Mouse (Mus musculus): Measurements from ENCODE around the gene Arhgef17. TPM values are rescaled to one million over a fixed set of nuclear protein-coding genes. Genes with fewer than 3 reads are reported as not detected.
A peak's percentile ranks its signal among the peaks of the same experiment; 100 is the strongest.

Arhgef17 gene
- polyA plus RNA-seq, 1 experiment, result 8.0 TPM

GRCm38 (mm10) chr7:100855795-100856573 lies 75.9 kb downstream of the Arhgef17 start:
- Histone ChIP-seq H3K4me1 (ENCODE audit: control insufficient read depth, insufficient read depth, insufficient read length, low read length) (peaks cover 2% of the 10 kb centered on the region; the same call in 1 of the 2 replicates), H3K27me3 (ENCODE audit: control insufficient read depth, insufficient read depth, low read length) (no peaks in the 10 kb centered on the region), H3K36me3 (ENCODE audit: control insufficient read depth, insufficient read depth, low read length) (no peaks in the 10 kb centered on the region), H3K4me3 (ENCODE audit: low read depth, low read length) (peak overlapping the region; percentile 45), H3K27ac (ENCODE audit: insufficient read depth, low read depth, low read length) (peak overlapping the region; percentile 85)
- WGBS, result 70% methylated on average over 5 of the region's 5 CpGs
- TF ChIP-seq POLR2A (IDR thresholded peaks at IDR 0.05; ENCODE audit: low read depth, low read length) (no peak), CTCF (IDR thresholded peaks at IDR 0.05; ENCODE audit: extremely low read depth, insufficient read length, insufficient replicate concordance, low read depth, low read length) (no peak)

GRCm38 (mm10) chr7:100855300-100855699 lies 76.6 kb downstream of the Arhgef17 start:
- Histone ChIP-seq H3K4me3 (ENCODE audit: low read depth, low read length) (peak overlapping the region; percentile 45), H3K4me1 (ENCODE audit: control insufficient read depth, insufficient read depth, insufficient read length, low read length) (peaks cover 2% of the 10 kb centered on the region; the same call in 1 of the 2 replicates), H3K27me3 (ENCODE audit: control insufficient read depth, insufficient read depth, low read length) (no peaks in the 10 kb centered on the region), H3K27ac (ENCODE audit: insufficient read depth, low read depth, low read length) (peak overlapping the region; percentile 52; the same call in 1 of the 2 replicates), H3K36me3 (ENCODE audit: control insufficient read depth, insufficient read depth, low read length) (no peaks in the 10 kb centered on the region)
- TF ChIP-seq CTCF (IDR thresholded peaks at IDR 0.05; ENCODE audit: extremely low read depth, insufficient read length, insufficient replicate concordance, low read depth, low read length), result no peak
- WGBS, result 49% methylated on average over 4 of the region's 4 CpGs

- no peak for TF ChIP-seq POLR2A (IDR thresholded peaks at IDR 0.05; ENCODE audit: low read depth, low read length)
- TF ChIP-seq CTCF (IDR thresholded peaks at IDR 0.05; ENCODE audit: extremely low read depth, insufficient read length, insufficient replicate concordance, low read depth, low read length), result no peak
- Histone ChIP-seq H3K27ac (ENCODE audit: insufficient read depth, low read depth, low read length) (peak overlapping the region; percentile 52; the same call in 1 of the 2 replicates), H3K4me3 (ENCODE audit: low read depth, low read length) (peak overlapping the region; percentile 45), H3K27me3 (ENCODE audit: control insufficient read depth, insufficient read depth, low read length) (no peaks in the 10 kb centered on the region), H3K4me1 (ENCODE audit: control insufficient read depth, insufficient read depth, insufficient read length, low read length) (peaks cover 2% of the 10 kb centered on the region; the same call in 1 of the 2 replicates), H3K36me3 (ENCODE audit: control insufficient read depth, insufficient read depth, low read length) (no peaks in the 10 kb centered on the region)
- WGBS, result 81% methylated on average over 5 of the region's 5 CpGs
These were observed 77.0 kb downstream of the Arhgef17 start for GRCm38 (mm10) chr7:100854861-100855260.

- Histone ChIP-seq H3K4me3 (ENCODE audit: low read depth, low read length) (peak overlapping the region; percentile 45), H3K4me1 (ENCODE audit: control insufficient read depth, insufficient read depth, insufficient read length, low read length) (peaks cover 2% of the 10 kb centered on the region; the same call in 1 of the 2 replicates), H3K27ac (ENCODE audit: insufficient read depth, low read depth, low read length) (peak overlapping the region; percentile 52; the same call in 1 of the 2 replicates), H3K27me3 (ENCODE audit: control insufficient read depth, insufficient read depth, low read length) (no peaks in the 10 kb centered on the region), H3K36me3 (ENCODE audit: control insufficient read depth, insufficient read depth, low read length) (no peaks in the 10 kb centered on the region)
- TF ChIP-seq POLR2A (IDR thresholded peaks at IDR 0.05; ENCODE audit: low read depth, low read length) (no peak), CTCF (IDR thresholded peaks at IDR 0.05; ENCODE audit: extremely low read depth, insufficient read length, insufficient replicate concordance, low read depth, low read length) (no peak)
- WGBS, result 74% methylated on average over 6 of the region's 6 CpGs
These were observed 77.6 kb downstream of the Arhgef17 start for GRCm38 (mm10) chr7:100854137-100854814.

- Histone ChIP-seq H3K4me3 (ENCODE audit: low read depth, low read length) (no peak overlapping the region), H3K27ac (ENCODE audit: insufficient read depth, low read depth, low read length) (0 out of 2 replicates have a peak overlapping the region, but pooled peaks have one; percentile 5), H3K36me3 (ENCODE audit: control insufficient read depth, insufficient read depth, low read length) (no peaks in the 10 kb centered on the region), H3K4me1 (ENCODE audit: control insufficient read depth, insufficient read depth, insufficient read length, low read length) (peaks cover 2% of the 10 kb centered on the region; the same call in 1 of the 2 replicates), H3K27me3 (ENCODE audit: control insufficient read depth, insufficient read depth, low read length) (no peaks in the 10 kb centered on the region)
- WGBS, result 77% methylated on average over 3 of the region's 3 CpGs
- TF ChIP-seq CTCF (IDR thresholded peaks at IDR 0.05; ENCODE audit: extremely low read depth, insufficient read length, insufficient replicate concordance, low read depth, low read length) (no peak), POLR2A (IDR thresholded peaks at IDR 0.05; ENCODE audit: low read depth, low read length) (no peak)
These were observed 78.5 kb downstream of the Arhgef17 start for GRCm38 (mm10) chr7:100853396-100853795.

GRCm38 (mm10) chr7:100851481-100852356 lies 80.2 kb downstream of the Arhgef17 start:
- peaks cover 2% of the 10 kb centered on the region; the same call in 1 of the 2 replicates for H3K4me1 ChIP-seq (ENCODE audit: control insufficient read depth, insufficient read depth, insufficient read length, low read length)
- TF ChIP-seq POLR2A (IDR thresholded peaks at IDR 0.05; ENCODE audit: low read depth, low read length) (no peak), CTCF (IDR thresholded peaks at IDR 0.05; ENCODE audit: extremely low read depth, insufficient read length, insufficient replicate concordance, low read depth, low read length) (no peak)
- no peaks in the 10 kb centered on the region for H3K36me3 ChIP-seq (ENCODE audit: control insufficient read depth, insufficient read depth, low read length)
- H3K4me3 ChIP-seq (ENCODE audit: low read depth, low read length), result no peak overlapping the region
- H3K27ac ChIP-seq (ENCODE audit: insufficient read depth, low read depth, low read length), result no peak overlapping the region
- WGBS, result 82% methylated on average over 9 of the region's 9 CpGs
- H3K27me3 ChIP-seq (ENCODE audit: control insufficient read depth, insufficient read depth, low read length), result no peaks in the 10 kb centered on the region

Data from small intestine, adult 2 months (tissue).